Mouse (Mus musculus) brain, embryonic 14.5 days (tissue): ENCODE results near the gene Cebpa. TPM values are rescaled to one million over a fixed set of nuclear protein-coding genes. Genes with fewer than 3 reads are reported as not detected.

Experiments used
- DNase-seq: peaks from one replicate; pipeline ENCODE4 v3.0.0-alpha.2; 2011; ENCODE audit warnings: low read depth
- CTCF ChIP-seq: fragments of 200-500 bp; IDR thresholded peaks from 2 replicates; pipeline ENCODE4 v1.5.1; 2012; ENCODE audit warnings: inconsistent platforms, mild to moderate bottlenecking, moderate library complexity, borderline replicate concordance; ENCODE audit not compliant: insufficient read depth, insufficient read length; ENCODE audit errors: extremely low read depth
- POLR2A ChIP-seq: fragments of 200-500 bp; IDR thresholded peaks from 2 replicates; pipeline ENCODE4 v1.6.1; 2012; ENCODE audit warnings: mild to moderate bottlenecking, inconsistent platforms, borderline replicate concordance; ENCODE audit not compliant: poor library complexity, insufficient read depth, insufficient read length, severe bottlenecking; ENCODE audit errors: extremely low read depth
- polyA plus RNA-seq: library from polyadenylated mRNA; depleted of rRNA; stranded (reverse); fragments of >200 nt; gene quantifications from 2 replicates; pipeline ENCODE4 v1.2.3, GENCODE M21; 2012; rRNA removed

Cebpa gene
- polyA plus RNA-seq, 1 experiment: 3.1 TPM

DNA sequence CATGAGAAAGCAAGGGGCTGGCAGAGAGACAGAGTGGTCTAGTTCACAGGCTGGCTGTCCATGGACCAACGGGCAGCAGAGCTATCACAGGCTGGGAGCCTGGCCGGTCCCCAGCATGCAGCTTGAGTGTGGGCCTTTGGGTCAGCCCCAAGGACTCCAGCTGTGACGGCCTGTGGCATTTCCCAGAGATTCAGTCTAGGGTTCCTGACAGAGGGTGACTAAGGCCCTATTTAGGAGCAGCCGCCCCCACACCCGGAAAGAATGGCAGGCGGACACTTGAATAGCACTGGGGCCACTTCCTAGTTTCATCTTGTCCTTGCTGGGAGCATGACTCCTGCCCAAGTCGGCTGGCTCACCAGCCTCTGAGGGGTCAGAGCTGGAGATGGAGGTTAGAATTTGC lies 44.5 kb downstream of the Cebpa start:
- no peak for DNase-seq
- TF ChIP-seq CTCF (no peak), POLR2A (no peak)

DNA sequence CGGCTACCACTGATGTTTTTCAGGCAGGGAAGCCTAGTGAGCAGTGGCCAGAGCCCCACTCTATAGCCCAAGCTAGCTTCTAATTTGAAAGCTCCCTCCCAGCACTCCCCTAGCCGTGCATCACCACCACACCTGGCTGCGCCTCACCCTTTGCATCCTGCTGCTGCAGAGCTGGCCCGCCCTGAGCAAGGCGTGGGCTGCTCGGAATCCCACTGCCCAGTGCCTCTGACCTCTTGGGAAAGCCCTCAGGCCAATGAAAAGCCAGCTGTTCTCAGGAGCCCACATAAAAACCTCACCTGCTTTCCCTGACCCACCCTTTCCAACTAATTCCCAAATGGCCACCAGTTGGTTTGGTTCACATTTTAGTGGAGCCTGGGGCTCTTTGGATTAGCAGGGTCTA lies 45.0 kb downstream of the Cebpa start:
- DNase-seq: no peak
- TF ChIP-seq POLR2A: no peak

DNA sequence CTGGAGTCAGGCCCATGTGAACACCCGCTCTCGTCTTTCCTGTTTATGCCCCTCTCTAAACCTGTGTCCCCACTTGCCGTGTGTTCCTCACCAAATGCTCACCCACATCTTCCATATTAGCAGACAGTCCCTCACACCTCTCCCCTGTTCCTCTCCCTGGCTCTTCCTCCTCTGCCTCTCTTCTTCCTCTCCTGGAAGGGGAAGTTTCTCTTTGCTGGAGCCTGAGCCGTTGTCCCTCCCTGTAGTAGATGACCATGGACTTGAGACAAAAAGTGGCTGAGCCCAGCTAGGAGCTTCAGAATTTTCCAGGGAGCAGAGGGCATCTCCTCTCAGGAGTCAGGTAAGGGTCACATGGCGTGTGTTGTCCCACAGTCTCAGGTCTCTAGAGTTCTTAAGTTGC lies 47.9 kb downstream of the Cebpa start:
- no peak for DNase-seq

DNA sequence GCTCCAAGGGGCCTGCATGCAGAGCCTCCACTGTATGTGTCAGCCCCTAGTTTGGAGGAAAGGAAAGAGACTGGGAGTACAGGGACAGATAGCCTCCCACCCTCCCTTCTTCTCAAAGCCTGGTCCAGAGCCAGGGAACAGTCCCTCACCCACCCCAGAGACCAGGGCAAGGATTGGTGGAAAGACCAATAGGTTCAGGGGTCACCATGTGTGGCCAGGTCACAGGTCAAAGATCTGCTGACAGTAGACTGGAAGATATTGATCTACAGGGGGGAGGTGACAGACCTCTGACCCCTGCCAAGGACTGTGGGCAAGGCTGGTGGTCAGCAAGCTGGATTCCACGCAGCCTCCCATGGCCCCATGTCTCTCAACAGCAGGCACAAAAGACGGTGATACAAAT lies 48.8 kb downstream of the Cebpa start:
- no peak for DNase-seq
- no peak for TF ChIP-seq CTCF
- TF ChIP-seq POLR2A: no peak

More for the DNA sequence above, 47.9 kb downstream of the Cebpa start:
- TF ChIP-seq POLR2A: no peak
- TF ChIP-seq CTCF: no peak

DNA sequence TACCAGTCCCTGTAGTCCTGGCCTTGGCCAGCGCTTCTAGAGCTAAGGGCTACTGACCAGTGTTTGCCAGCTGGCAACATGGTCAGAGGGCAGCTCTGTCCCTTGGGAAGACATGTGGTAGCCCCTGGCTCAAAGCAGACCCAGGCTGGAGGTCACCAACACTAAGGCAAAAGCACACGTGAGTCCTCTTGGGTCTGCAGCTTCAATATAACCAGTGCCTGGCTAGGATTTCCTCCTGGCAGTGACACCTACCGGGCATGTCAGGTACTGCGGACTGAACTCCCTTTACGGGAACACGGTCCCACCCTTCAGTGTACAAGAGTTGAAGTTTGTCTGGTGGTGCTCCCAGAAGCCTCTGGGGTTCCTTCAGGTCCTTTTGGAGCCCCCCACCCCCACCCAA lies 50.2 kb downstream of the Cebpa start:
- TF ChIP-seq POLR2A (no peak), CTCF (peak; percentile 91)
- peak; percentile 81 for DNase-seq

Other genes starting within 250 kb of the Cebpa start
- gene Pepd, start 206.9 kb upstream of the Cebpa start, polyA plus RNA-seq: 41.6 and 46.9 TPM in 2 replicates
- gene Cebpg, start 62.7 kb upstream of the Cebpa start, polyA plus RNA-seq: 27.2 and 29.8 TPM in 2 replicates
- 8.5 and 10.1 TPM in 2 replicates for gene Slc7a10, start 67.1 kb downstream of the Cebpa start, polyA plus RNA-seq
- gene Lrp3, start 96.2 kb downstream of the Cebpa start, polyA plus RNA-seq: 94.2 and 106 TPM in 2 replicates
- 14.6 and 14.8 TPM in 2 replicates for gene Gpatch1, start 199.1 kb downstream of the Cebpa start, polyA plus RNA-seq
- 1.4 and 2.5 TPM in 2 replicates for gene Rhpn2, start 214.9 kb downstream of the Cebpa start, polyA plus RNA-seq